Mouse (Mus musculus): ENCODE measurements around the gene Pced1b.

Pced1b gene

DNA sequence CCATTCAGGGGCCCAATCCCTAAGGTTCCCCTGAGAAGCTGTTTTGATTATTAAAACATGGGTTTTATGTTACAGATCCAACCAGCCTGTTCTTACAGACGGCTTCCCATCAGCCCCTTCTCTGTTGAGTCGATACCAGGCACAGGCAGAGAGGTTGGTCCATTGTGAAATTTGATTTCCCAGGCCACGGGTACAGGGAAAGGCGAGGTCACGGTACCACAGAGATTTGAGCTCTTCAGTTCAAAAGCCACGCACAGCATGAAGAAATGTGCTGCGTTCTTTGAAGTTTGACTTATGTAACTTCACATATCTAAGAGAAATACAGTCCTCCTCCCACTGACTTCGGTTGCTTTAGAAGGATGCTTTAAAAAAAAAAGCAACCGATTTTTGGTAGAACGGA, 39.8 kb downstream of the Pced1b start:
- no peak for DNase-seq (ENCODE audit: extremely low spot score, low spot score)

DNA sequence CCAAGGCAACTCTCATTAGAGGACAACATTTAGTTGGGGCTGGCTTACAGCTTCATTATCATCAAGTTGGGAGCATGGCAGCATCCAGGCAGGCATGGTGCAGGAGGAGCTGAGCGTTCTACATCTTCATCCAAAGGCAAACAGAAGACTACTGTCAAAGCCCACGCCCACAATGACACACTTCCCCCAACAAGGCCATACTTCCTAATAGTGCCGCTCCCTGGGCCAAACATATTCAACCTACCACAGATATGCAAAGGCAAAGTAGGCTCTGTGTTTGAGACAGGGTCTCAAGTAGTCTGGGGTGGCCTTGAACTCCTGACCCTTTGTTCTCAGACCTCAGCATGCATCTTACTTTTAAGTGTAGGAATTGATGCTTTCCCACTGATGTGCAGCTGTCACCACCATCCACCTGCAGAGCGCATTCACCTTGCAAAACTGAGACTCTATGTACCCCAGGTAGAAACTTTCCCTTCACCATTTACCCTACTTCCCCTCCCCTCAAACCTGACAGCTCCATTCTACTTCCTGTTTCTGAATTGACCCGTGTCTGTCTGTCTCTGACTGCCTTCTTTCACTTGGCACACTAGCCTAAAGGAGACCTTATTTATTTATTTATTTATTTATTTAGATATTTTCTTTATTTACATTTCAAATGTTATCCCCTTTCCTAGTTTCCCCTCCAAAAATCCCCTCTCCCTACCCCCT, 40.7 kb downstream of the Pced1b start:
- DNase-seq (ENCODE audit: extremely low spot score, low spot score): no peak

DNA sequence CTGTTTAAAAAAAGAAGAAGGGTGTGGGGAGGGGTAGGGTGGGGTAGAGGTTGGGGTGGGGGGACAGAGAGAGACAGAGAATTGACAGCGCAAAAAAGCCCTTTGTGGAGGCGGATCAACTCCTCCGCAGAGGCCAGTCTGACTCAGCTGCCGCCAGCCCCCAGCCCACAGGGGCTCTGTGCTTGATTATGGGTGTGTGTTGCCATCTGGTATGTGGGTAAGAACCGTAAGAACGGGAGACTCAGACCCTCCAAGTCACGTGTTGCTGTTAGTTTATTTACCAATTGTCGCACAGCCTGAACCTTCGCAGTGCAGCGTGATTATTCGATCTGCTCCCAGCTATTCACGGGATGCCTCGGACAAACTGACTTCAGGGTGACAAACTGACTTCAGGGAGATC, 41.8 kb downstream of the Pced1b start:
- DNase-seq (ENCODE audit: extremely low spot score, low spot score): no peak

DNA sequence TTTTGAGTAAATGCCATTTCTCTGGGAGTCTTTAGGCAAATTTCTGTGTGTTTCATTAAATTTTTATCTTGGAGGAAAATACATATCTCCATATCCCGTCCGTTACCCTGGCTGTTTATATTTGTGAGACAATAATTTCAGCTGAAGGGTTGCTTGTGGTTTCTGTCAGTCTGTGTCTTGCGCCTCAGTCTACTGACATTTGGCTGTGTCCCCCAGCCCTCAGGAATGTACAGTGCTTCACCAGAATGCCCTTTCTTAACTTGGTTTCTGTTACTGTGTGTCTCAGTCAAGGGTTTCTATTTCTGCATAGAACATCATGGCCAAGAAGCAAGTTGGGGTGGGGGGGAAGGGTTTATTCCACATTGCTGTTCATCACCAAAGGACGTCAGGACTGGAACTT, 42.3 kb downstream of the Pced1b start:
- DNase-seq (ENCODE audit: extremely low spot score, low spot score): no peak

DNA sequence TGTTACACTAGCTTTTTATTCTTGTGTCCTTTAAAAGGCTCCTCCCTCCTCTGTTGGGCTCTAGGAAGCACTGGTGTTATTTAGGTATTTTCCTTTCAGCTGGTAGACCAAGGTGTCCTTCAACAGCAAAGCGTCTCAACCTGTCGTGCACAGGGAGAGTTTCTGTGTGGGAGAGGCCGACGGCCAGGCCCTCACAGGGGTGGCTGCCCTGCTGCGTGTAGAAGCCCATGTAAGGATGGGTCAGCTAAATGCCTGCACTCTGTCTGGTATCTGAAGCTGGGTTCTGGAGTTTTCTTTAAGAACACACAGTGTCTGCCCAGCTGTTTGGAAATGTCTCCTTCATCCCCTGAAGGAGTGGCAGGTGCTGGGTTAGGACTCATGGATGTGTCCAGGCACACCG, 43.4 kb downstream of the Pced1b start:
- no peak for DNase-seq (ENCODE audit: extremely low spot score, low spot score)

DNA sequence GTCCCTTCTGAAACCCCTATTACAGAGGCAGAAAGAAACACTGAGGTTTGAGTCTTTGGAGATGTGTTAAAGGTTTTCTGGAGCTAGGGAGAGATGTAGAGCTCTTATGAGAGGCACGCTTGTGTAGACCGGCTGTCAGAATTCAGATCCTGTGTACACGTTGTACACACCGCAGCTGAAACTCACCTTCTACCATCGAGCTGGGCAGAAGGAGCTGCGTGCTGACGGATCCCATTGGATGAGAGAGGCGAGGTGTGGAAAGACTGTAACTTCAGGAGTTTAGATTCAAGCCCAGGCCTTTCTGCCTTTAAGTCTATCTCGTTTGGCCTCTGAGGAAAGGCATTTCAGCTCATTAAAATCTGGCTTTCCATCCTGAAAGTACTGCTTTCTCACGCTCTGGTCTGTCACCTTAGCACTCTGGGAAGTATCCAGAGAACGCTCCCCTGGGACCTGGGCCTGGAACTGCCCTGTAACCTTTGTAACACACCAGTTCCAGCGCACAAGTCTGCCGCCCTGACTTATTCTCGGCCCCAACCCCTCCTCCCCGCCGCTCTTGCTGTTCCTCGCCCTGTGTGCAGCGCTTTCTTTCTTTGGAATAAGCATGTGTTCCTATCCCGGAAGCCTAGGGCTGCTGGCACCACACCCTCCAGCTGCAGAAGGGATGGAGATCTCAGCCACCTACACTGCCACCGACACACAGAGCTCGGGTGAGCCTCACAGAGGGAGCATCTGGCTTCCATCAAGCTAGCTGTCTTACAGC, 44.6 kb downstream of the Pced1b start:
- no peak for DNase-seq (ENCODE audit: extremely low spot score, low spot score)

DNA sequence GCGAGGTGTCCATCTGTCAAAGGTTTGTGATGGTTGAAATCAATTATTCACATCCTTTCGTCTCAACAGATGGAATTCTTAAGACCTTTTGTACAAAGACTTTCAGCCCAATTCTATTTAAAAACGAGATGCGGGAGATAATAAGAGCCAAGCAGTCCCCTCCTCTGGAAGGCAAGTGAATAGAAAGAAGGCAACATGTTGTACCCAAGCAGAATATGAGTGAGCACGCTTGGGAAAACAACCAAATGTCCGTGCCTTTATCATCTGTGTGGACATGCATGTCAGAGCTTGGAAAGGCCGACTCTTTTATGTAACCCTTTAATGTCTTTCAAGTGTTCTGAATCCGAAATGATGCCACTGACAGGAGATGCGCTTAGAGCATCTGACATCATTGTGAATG, 61.0 kb downstream of the Pced1b start:
- no peak for DNase-seq (ENCODE audit: extremely low spot score, low spot score)

DNA sequence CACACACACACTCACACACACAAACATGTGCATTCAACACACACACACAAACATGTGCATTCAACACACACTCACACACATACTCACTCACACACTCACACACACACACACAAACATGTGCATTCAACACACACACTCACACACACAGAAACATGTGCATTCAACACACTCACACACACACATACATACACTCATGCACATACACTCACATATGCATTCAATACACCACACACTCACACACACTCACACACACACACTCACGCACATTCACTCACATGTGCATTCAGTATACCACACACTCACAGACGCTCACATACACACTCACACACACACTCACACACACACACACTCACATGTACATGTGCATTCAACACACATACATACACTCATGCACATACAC, 62.6 kb downstream of the Pced1b start:
- no peak for DNase-seq (ENCODE audit: extremely low spot score, low spot score)

DNA sequence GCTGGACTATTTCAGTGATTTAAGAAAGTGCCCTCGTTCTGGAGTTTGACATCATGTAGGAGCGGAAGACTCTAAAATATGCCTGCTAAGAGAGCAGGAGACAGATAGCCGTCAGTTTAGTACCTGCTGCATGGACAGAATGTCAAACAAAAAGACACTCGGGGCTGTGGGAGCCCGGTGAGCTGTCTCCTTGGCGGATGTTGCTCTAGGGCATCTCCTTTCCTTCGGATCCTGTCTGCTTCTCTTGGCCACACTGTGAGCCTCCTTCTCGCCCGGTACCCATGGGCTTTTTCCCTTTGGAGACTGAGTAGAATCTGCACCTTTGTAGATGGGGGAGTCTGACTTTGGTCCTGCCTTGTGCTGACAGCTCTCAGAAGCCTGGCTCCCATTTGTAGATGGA, 63.3 kb downstream of the Pced1b start:
- DNase-seq (ENCODE audit: extremely low spot score, low spot score): no peak

DNA sequence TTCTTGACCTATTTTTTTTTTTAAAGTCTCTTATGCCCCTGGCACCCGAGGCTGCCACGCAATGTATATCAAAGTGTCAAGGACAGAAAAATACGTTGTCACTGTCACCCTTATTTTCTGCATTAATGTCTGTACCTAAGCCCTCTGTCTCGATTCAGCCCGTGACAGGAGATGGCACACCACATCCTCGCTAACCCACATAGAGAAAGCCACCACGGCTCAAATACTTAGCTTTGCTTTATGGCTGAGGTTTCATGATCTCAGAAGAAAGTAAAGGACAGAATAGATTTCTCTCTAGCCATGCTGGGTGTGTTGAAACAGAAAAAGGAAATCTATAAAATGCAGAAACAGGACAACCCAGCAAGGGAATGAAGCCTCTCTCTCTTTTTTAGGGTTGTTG, 64.3 kb downstream of the Pced1b start:
- DNase-seq (ENCODE audit: extremely low spot score, low spot score): no peak

DNA sequence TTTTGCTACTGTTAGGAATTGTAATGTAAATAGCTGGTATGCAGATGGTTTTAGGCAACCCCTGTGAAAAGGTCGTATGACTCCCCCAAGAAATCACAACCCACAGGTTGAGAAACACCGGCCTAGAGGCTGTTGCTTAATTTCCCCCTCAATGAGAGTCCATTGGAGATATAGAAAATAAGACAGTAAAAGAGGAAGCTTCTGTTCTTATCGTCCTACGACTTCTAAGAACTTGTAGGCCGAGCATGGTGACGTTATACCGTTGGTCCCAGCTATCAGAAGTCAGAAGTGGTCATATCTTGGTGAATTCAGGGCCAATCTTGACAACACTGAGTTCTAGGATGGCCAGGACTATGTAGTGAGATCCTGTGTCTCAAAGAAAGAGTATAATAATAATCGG, 65.0 kb downstream of the Pced1b start:
- DNase-seq (ENCODE audit: extremely low spot score, low spot score): no peak

DNA sequence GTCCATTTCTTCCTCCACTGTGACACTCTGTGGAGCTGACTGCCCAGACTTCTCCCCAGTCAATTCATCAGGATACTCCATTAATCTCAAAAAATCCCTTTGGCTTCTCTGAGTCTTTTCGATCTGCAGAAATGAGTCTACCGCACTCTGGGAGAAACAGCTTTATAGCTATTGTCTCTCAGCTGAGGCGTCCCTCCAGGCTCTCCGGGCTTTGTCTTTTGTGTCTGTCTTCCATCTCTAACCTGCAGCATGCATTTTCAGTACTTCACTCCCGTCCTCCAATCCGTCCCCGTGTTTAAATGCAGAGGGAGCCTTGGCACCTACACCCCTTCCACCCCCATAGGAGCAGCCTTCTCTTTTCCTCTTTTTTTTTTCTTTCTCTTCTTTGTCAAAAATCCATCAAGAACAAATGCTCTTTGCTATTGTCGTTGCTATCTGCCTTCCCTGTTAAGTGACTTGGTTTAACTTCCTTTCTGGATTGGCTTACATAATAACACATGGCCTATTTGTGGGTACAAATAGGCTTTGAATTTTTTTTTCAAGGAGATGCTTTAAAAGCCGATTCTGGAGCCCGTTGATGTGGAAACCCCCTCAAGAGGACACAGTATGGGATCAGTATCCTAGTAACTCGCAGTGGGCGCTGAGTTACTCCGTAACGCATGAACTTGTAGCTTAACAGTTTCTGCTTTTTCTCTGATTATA, 68.0 kb downstream of the Pced1b start:
- DNase-seq (ENCODE audit: extremely low spot score, low spot score): no peak

DNA sequence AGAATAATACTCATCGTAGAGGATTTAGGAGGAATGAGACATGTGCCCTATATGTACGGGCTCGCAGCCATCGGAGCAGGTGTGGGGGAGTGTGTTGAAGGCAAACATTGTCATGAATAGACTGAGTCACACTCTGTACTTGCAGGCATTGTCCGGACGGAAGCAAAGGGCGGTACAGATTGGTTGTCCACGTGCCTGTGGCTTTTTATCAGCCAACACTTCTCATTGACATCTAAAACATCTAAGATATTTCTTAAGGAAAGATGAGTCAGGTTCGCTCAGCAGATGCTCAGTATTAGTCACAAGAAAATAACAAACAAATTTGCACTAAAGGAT, 68.5 kb downstream of the Pced1b start:
- DNase-seq (ENCODE audit: extremely low spot score, low spot score): no peak

DNA sequence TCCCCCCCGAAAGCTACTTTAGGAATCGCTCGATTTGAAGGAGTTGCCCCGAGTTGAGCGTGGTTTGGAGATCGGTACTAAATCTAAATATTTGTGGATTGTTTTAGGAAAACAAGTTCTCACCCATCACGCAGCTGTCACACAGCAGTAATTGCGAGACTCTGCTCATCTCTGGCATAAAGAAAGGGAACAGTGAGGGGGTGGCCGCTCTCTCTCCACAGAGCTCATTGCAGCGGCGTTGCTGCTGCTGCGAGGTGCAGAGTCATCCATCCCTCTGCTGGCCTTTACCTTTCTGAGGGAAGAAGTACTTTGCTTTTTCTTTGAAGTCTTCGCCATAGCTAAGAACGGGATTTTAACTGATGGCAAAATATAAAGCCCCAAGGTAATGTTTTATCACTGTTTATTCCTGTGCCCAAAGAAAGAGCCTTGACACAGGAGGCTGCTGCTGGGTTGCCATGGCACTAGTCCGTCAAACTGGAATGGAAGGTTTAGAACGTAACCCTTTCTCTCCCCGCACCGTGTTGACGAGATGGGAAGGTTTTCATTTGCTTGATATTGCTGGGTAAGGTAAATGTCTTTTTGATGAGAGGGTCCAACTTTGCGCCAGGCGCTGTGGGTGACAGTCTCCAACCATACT, 71.6 kb downstream of the Pced1b start:
- no peak for DNase-seq (ENCODE audit: extremely low spot score, low spot score)

DNA sequence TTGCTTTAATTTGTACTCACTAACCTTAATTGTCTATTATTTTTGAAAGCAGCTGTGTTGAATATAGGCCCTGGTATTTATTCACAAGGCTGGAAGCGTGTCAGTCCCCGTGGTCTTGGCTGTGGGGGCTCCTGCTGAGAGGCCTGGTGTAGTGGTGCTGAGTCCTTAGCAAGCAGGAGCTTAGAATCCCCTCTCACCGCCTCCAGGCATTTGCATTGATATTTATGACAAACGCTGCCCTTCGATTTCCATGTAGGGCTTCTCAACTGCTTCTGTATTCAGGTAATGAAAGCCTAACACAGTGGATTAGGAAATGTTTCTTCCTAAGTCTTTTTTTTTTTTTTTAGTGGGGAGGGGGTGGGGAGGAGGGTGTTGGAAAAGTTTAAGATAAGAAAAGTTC, 75.9 kb downstream of the Pced1b start:
- DNase-seq (ENCODE audit: extremely low spot score, low spot score): no peak

DNA sequence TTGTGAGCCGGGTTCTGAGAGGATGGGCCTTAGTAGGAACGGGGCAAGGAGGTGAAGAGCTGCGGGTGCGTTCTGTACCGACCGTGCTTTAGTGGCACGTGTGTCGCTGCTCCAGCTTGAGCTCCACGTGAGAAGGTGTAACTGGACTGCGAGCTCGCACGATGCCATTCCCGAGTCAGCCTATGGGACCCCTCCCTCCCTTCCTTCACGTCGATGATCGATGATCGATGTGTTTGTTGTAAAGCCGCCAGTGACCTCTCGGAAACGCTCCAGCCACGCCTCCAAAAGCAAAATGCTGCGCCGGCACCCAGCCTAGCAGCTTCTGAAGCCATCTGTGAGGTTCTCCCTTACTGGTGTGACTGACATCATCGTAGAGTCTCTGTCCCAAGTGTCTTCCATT, 76.6 kb downstream of the Pced1b start:
- DNase-seq (ENCODE audit: extremely low spot score, low spot score): no peak

DNA sequence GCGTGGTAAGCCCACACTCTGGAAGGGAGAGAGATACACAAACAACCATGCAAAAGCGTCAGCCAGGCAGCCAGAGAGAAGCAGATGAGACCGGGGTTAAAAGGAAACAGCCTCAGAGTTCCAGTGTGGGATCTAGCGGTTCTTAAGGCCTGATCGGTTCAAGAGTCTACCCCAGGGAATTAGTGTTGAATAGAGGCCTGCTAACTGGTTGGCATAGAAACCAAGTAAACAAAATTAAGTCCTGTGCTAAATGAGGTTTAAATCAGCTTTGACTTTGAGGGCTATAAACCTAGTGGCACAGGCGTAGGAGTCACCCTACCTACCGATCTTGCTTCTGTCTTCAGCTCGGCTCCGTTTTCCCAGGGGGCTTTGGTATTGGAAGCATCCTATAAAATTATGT, 77.4 kb downstream of the Pced1b start:
- no peak for DNase-seq (ENCODE audit: extremely low spot score, low spot score)

DNA sequence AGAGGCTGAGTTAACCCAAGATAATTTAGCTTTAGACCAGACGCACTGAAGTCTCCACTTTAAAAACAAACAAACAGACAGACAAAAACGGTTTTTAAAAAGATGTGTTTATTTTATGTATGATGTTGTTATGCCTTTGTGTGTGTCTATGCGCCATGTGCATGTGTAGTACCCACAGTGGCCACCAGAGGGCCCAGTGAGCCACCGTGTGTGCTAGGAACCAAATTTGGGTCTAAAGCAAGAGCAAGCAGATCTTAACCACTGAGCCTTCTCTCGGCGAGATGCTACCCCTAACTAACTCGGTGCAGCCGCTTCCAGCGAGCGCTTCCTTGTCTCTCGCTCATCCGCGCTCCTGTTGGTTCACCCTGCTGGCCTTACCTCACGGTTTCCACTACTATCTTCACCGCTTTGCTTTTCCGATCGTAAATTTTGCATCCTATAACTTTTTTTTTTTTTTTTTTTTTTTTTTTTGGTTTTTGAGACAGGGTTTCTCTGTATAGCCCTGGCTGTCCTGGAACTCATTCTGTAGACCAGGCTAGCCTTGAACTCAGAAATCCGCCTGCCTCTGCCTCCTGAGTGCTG, 80.7 kb downstream of the Pced1b start:
- DNase-seq (ENCODE audit: extremely low spot score, low spot score): peak; percentile 54

DNA sequence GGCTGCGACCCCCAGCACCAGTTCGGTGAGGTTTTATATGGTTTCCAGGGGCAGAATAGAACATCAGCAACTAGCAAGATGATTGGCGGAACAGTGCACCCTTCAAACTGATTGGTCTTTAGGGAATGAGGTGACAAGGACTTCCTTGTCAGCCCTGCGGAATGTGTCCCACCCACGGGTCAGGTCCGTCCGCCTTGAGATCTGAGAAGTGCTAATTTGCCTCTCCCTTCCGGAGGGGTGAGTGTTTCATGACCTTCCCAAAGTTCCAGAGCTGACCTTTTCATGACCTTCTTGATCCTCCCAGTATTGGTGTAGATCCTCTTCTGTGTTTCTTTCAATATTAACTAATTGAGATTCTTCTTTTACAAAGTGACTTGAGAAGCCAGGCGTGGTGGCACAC, 85.7 kb downstream of the Pced1b start:
- DNase-seq (ENCODE audit: extremely low spot score, low spot score): no peak

DNA sequence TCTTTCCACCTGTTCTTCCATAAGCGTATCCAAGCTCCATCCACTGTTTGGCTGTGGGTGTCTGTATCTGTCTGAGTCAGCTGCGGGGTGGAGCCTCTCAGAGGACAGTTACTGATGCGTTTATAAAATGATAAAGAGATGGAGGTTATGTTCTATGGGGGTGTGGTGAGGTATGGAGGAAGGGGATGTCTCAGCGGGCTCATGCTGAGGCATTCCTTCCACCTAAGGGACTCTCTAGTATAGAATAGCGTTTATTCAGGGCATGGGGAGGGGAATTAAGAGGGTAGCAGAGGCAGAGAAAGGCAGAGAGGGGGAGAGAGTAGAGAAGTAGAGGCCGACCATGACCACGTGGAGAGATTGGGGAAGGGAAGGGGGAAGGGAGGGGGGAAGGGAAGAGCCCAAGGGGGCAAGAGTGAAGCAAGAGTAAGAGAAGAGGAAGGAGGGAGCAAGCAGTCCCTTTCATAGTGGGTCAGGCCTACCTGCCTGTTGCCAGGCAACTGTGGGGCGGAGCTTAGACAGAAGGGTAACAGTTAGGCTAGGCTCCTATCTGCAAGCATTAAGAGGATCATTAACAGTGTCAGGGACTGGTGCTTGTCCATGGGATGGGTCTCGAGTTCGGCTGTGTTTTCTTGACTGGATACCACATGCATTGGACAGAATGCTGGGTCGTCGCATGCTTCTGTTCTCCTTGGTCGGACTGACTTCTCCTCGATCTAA, 90.9 kb downstream of the Pced1b start:
- DNase-seq (ENCODE audit: extremely low spot score, low spot score): no peak

DNA sequence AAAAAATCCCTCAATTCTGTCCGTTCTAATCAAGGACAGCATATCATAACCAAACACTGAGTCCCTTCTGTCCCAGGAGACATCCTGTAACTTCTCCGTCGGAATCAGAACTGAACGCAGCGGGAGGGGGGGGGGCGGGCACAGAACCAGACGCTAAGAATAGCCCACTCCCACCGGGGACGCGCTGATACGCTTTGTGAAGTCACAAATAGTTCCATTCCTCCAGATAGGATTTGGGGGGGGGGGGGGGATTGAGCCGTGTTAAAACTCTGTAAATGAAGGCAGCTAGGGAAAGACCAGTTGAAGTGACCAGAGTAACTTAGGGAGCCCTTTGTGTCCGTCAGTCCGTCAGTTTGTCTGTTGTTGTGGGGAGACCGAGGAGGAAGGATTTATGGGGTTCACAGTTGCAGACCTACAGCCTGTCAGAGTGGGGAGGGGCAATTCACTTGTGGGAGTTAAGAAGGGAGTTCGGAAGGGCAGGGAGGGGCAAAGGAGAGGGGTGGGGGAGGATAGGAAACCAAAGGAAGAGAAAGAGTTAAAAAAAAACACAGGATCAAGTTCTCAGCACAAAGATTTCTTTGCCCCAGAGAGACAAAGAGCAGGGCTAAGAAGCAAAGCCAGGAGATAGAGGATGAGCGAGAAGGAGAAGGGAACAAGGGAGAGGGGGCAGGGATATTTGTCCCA, 91.6 kb downstream of the Pced1b start:
- DNase-seq (ENCODE audit: extremely low spot score, low spot score): no peak

Measured in neural tube, embryonic 10.5 days (tissue).